Mouse (Mus musculus): ENCODE measurements at regions not wholly inside any gene's neighbourhood (a gene's known extent, or its start where the extent isn't known, plus 50 kb on each side); places are given as distances from the start of the nearest gene placed in this dataset.
"Not testable (repeated sequence)": the region's sequence is repeated elsewhere in the genome, so short reads cannot be mapped to it uniquely, and the experiment has no call there.

GRCm38 (mm10) chr13:82007222-82007621 lies 224.3 kb downstream of the Cetn3 start:
- ATAC-seq (replicated peaks; ENCODE audit: low FRiP score, low TSS enrichment, poor library complexity, severe bottlenecking): no peak

- no peak for ATAC-seq (replicated peaks; ENCODE audit: low FRiP score, low TSS enrichment, poor library complexity, severe bottlenecking)
Measured at GRCm38 (mm10) chr13:82039623-82040022, 256.7 kb downstream of the Cetn3 start.

DNA sequence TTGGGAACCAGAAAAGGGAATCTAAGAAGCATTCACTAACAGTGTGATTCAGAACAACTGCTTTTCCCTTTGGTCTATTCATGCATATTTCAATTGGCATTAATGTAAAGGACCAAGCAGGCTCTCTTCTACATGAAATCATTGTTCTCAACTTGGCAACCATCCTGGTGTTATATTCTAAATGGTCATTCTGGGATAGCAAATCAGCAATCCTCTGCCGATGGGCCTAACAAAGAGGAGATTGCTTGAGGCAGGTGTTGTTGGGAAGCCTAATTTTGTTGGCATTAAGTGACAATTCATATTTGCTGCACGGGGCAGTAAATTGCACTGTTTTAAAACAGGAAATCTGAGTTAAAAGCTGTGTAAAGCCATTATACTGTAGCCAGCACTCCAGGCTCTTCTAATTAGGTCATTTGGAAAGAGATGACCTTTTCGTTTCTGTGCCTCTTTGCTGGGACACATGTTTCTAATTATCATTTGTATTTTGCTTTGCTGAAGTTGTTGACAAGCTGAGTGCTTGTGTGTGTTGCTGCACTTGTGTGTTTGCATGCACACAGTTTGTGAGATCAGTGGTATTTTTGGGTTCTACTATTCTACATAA lies 275.4 kb downstream of the Cetn3 start:
- ATAC-seq (replicated peaks; ENCODE audit: low FRiP score, low TSS enrichment, poor library complexity, severe bottlenecking): no peak

DNA sequence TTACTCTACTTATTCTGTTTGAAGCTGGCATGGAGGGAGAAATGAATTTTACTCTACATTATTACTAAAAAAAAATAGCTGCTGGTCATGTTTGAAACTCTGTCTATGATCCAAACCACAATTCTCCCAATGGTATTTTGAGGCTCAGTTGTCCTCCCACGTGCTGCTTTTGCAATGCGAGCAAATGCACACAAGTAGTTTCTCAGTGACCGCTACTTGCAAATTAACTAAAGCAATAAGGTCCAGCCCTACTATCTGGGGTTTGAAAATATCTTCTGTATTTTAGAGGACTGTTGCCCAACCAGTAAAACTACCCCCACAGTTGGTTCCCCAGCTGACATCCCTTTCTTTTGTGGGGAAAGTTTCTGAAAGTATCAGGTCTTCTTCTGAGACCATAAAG lies 276.0 kb downstream of the Cetn3 start:
- ATAC-seq (replicated peaks; ENCODE audit: low FRiP score, low TSS enrichment, poor library complexity, severe bottlenecking): no peak

DNA sequence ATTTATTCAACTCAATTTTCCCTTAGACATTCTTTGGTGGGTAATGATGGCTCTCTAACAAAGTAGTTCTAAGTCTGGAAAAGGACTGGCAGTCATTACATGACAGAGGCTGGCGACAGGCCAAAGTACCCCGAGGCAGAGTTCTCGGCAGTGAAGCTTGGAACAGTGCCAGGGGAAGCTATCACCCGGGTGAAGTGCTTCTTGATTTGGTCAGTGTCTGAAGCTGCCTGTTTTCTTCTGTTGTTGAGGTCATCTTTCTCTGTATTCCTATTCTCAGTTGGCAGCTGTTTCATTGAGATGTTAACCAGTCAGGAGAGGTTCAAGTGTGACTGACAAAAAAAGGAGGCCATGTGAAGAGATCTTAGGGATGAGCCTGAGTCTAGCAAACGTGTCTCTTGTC lies 276.6 kb downstream of the Cetn3 start:
- ATAC-seq (replicated peaks; ENCODE audit: low FRiP score, low TSS enrichment, poor library complexity, severe bottlenecking): no peak

GRCm38 (mm10) chr13:82063880-82064279 lies 281.0 kb downstream of the Cetn3 start:
- not testable (repeated sequence) for ATAC-seq (replicated peaks; ENCODE audit: low FRiP score, low TSS enrichment, poor library complexity, severe bottlenecking)

- ATAC-seq (replicated peaks; ENCODE audit: low FRiP score, low TSS enrichment, poor library complexity, severe bottlenecking): no peak
Measured at GRCm38 (mm10) chr13:82066174-82066573, 283.3 kb downstream of the Cetn3 start.

GRCm38 (mm10) chr13:82066674-82067270 lies 283.9 kb downstream of the Cetn3 start:
- no peak for ATAC-seq (replicated peaks; ENCODE audit: low FRiP score, low TSS enrichment, poor library complexity, severe bottlenecking)

DNA sequence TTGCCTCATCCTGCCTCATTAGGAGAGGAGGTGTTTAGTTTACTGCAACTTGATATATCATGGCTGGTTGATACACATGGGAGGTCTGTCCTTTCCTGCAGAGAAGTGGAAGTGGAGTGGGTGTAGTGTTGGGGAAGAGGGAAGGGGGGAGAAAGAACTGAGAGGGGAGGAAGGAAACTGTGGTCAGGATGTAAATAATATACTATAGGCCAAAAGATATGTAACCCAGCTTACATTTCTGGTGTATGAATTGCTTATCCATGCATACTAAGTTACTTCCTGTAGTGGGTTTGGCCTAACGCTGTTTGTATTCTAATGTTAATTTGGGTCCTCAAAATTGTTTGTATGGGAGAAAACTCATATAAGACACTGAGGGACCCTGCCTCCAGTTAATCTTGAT lies 289.6 kb downstream of the Cetn3 start:
- ATAC-seq (replicated peaks; ENCODE audit: low FRiP score, low TSS enrichment, poor library complexity, severe bottlenecking): no peak

GRCm38 (mm10) chr13:82073343-82073742 lies 290.5 kb downstream of the Cetn3 start:
- no peak for ATAC-seq (replicated peaks; ENCODE audit: low FRiP score, low TSS enrichment, poor library complexity, severe bottlenecking)

- ATAC-seq (replicated peaks; ENCODE audit: low FRiP score, low TSS enrichment, poor library complexity, severe bottlenecking): no peak
Measured at GRCm38 (mm10) chr13:82081375-82081774, 298.5 kb downstream of the Cetn3 start.

DNA sequence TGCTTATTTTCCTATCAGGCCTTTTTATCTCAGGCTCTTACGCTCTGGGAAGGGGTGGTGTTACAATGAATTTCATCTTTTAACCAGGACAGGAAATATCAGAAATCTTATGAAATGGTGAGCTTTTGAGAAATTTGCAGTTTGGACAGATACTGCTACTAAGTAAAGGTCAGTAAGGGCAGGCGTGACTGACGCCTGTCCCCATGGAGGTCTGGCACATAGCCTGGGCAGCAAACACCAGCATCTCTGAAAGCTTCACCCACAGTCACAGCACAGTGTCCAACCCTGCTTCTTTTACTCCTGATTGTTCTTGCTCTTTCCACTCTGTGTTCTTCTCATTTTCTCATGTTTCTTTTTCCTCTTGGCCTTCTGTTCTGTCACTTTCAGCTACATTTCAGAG lies 304.8 kb downstream of the Cetn3 start:
- no peak for ATAC-seq (replicated peaks; ENCODE audit: low FRiP score, low TSS enrichment, poor library complexity, severe bottlenecking)

GRCm38 (mm10) chr13:82092186-82092585 lies 309.3 kb downstream of the Cetn3 start:
- ATAC-seq (replicated peaks; ENCODE audit: low FRiP score, low TSS enrichment, poor library complexity, severe bottlenecking): no peak

DNA sequence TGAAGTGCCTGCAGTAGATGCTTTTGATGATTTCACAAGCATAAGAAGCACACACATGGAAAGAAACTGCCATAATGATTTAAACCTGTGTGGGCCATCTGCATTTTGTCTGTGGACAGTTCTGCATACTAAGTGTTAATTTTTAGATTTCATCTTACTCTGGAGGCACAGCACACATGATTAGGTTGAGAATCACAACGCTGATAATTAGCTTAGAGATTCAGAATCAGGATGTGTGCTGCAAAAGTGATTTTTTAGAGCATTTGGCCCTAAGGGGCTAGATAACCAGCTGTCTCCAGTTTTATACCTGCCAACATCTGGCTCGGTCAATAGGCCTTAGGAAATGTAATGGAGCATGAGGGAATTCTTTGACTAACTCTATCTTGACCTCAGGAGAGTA lies 323.2 kb downstream of the Cetn3 start:
- ATAC-seq (replicated peaks; ENCODE audit: low FRiP score, low TSS enrichment, poor library complexity, severe bottlenecking): no peak

GRCm38 (mm10) chr13:82129777-82130735 lies 347.2 kb downstream of the Cetn3 start:
- no peak for ATAC-seq (replicated peaks; ENCODE audit: low FRiP score, low TSS enrichment, poor library complexity, severe bottlenecking)

Measured in megakaryocyte-erythroid progenitor cell, adult 5-6 weeks (primary cell).